Mouse (Mus musculus): ENCODE measurements around the gene Snw1. TPM values are rescaled to one million over a fixed set of nuclear protein-coding genes. Genes with fewer than 3 reads are reported as not detected.

Snw1 gene
- polyA plus RNA-seq (2012; rRNA removed), result 51.0 and 56.3 TPM in 2 replicates

GRCm38 (mm10) chr12:87471964-87472786 is at the start of gene Snw1:
Gene Snw1 (minus strand): TSS chr12:87472274.

DNA sequence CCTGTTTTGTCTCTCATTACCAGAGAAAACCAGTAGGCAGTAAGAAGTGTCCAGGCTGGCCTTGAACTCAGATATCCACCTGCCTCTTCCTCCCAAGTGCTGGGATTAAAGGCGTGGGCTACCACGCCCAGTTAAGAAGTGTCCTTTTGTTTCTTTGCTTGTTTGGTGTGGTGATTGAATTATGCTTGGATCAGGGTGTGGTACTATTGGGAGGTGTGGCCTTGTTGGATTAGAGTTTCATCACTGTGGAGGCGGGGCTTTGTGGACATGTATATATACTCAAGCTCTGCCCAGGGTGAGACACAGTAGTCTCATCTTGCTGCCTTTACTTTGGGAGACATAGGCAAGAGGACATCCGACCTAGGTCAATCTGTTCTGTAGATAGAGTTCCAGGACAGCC is 41.9 kb upstream of the Snw1 start, which contains the start of gene Gm8300:
TSS of gene Gm8300 (plus strand) at position 301 of the 400 bp plus-strand sequence.

GRCm38 (mm10) chr12:87494421-87494820 is 22.3 kb upstream of the Snw1 start, which contains the start of gene Gm5788:
Gene Gm5788 (plus strand): TSS chr12:87494721.

DNA sequence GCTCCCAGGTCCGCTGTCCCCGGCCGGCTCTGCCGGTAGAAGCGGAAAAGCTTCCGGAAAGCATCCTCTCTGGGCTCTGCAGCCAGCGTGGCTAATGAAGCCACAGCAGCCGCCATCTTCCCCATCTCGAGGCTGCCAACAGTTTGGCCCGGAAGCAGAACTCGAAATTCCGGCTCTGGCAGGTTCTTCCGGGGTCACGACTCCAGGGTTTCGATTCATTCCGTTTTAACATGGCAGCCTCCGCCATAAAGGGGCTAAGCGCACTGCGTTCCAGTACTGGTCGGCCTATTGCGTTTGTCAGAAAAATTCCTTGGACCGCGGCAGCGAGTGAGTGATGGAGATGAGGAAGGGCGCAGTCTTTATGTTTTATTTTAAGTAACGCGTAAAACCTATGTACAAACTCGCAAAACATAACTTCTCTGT is 28.4 kb downstream of the Snw1 start, which contains the start of the genes Slirp and Alkbh1:
TSS of gene Slirp (plus strand) at position 197 of the 423 bp plus-strand sequence.
TSS of gene Alkbh1 (minus strand) at position 318 of the 423 bp plus-strand sequence.

Other genes starting within 250 kb of the Snw1 start
- 2.4 and 4.0 TPM in 2 replicates for gene Noxred1, start 233.5 kb downstream of the Snw1 start, polyA plus RNA-seq (2012; rRNA removed)
- gene Vipas39, start 206.0 kb downstream of the Snw1 start, polyA plus RNA-seq (2012; rRNA removed), result 57.9 and 68.4 TPM in 2 replicates
- 199 and 202 TPM in 2 replicates for gene Ahsa1, start 205.8 kb downstream of the Snw1 start, polyA plus RNA-seq (2012; rRNA removed)
- gene Ism2, start 172.6 kb downstream of the Snw1 start, polyA plus RNA-seq (2012; rRNA removed), result 1.0 and 1.1 TPM in 2 replicates
- 35.9 and 37.6 TPM in 2 replicates for gene Sptlc2, start 83.9 kb downstream of the Snw1 start, polyA plus RNA-seq (2012; rRNA removed)
- 83.3 and 98.6 TPM in 2 replicates for gene Slirp, start 28.4 kb downstream of the Snw1 start, polyA plus RNA-seq (2012; rRNA removed)
- 33.1 and 41.4 TPM in 2 replicates for gene Alkbh1, start 28.3 kb downstream of the Snw1 start, polyA plus RNA-seq (2012; rRNA removed)
- gene Gm5788, start 22.4 kb upstream of the Snw1 start, polyA plus RNA-seq (2012; rRNA removed), result not detected in 2 replicates
- gene Gm8300, start 42.0 kb upstream of the Snw1 start, polyA plus RNA-seq (2012; rRNA removed), result not detected in 2 replicates
- gene Oog1, start 130.4 kb upstream of the Snw1 start, polyA plus RNA-seq (2012; rRNA removed), result not detected in 2 replicates
- gene Gm4027, start 146.6 kb upstream of the Snw1 start, polyA plus RNA-seq (2012; rRNA removed), result not detected in 2 replicates
- not detected in 2 replicates for gene Gm16381, start 172.3 kb upstream of the Snw1 start, polyA plus RNA-seq (2012; rRNA removed)